Mouse (Mus musculus) forebrain, postnatal 0 days (tissue): ENCODE measurements at regions not wholly inside any gene's neighbourhood (a gene's known extent, or its start where the extent isn't known, plus 50 kb on each side); places are given as distances from the start of the nearest gene placed in this dataset.

Experiments used
- ATAC-seq: fragments of 200-750 bp; cut with Nextera tagmentation; 2 replicates; pipeline ENCODE4 v1.8.0; 2017; ENCODE audit warnings: mild to moderate bottlenecking, moderate library complexity
- DNase-seq: peaks from one replicate; pipeline ENCODE4 v3.0.0-alpha.2; 2015
- H3K27ac ChIP-seq: fragments of 300-500 bp; sonication (generic); 2 replicates; pipeline ENCODE4 v1.5.1; 2014; ENCODE audit warnings: low read depth, mild to moderate bottlenecking, antibody characterized with exemption, low read length, moderate library complexity, mixed read lengths
- H3K27me3 ChIP-seq: fragments of 300-500 bp; sonication (generic); 2 replicates; pipeline ENCODE4 v1.6.1; 2014; ENCODE audit warnings: mild to moderate bottlenecking, low read length, mixed read lengths; ENCODE audit not compliant: insufficient read depth
- H3K36me3 ChIP-seq: fragments of 300-500 bp; sonication (generic); 2 replicates; pipeline ENCODE4 v1.6.1; 2014; ENCODE audit warnings: mild to moderate bottlenecking, moderate library complexity; ENCODE audit not compliant: insufficient read depth
- H3K4me1 ChIP-seq: fragments of 300-500 bp; sonication (generic); 2 replicates; pipeline ENCODE4 v1.6.1; 2014; ENCODE audit warnings: antibody characterized with exemption; ENCODE audit not compliant: insufficient read depth
- H3K4me2 ChIP-seq: fragments of 300-500 bp; sonication (generic); 2 replicates; pipeline ENCODE4 v1.6.1; 2014; ENCODE audit warnings: low read depth, mild to moderate bottlenecking, moderate library complexity
- H3K4me3 ChIP-seq: fragments of 300-500 bp; sonication (generic); 2 replicates; pipeline ENCODE4 v1.5.1; 2014; ENCODE audit warnings: low read depth, low read length, mixed read lengths
- H3K9ac ChIP-seq: fragments of 300-500 bp; sonication (generic); 2 replicates; pipeline ENCODE4 v1.6.1; 2014; ENCODE audit warnings: mild to moderate bottlenecking
- H3K9me3 ChIP-seq: fragments of 300-500 bp; sonication (generic); 2 replicates; pipeline ENCODE4 v1.6.1; 2016; ENCODE audit warnings: low read length
- CTCF ChIP-seq: sonication (generic); IDR thresholded peaks from 2 replicates; pipeline ENCODE4 v1.5.1; 2016; ENCODE audit warnings: antibody characterized with exemption, control low read depth, low read depth
- WGBS: fragments of 180-500 bp; shearing (Covaris S2); extraction: QIAGEN DNeasy Blood & Tissue Kit; methylation state at CpG from one replicate; pipeline ENCODE4 v1.1.7; 2014; 5-methylcytosine and 5-hydroxymethylcytosine counted together

GRCm38 (mm10) chr1:127152840-127153239 lies 52.0 kb upstream of the Mgat5 start:
- H3K9ac ChIP-seq = no peak overlapping the region
- H3K9me3 ChIP-seq = no peaks in the 10 kb centered on the region
- ATAC-seq = no peak
- no peaks in the 10 kb centered on the region for H3K27me3 ChIP-seq
- TF ChIP-seq CTCF = no peak
- DNase-seq = no peak
- H3K4me1 ChIP-seq = 0 out of 2 replicates have a peak, but pooled peaks cover 4% of the 10 kb centered on the region
- H3K36me3 ChIP-seq = no peaks in the 10 kb centered on the region
- WGBS = 50% methylated on average over 6 of the region's 6 CpGs
- no peak overlapping the region for H3K4me3 ChIP-seq
- no peak overlapping the region for H3K27ac ChIP-seq
- H3K4me2 ChIP-seq = no peak overlapping the region

GRCm38 (mm10) chr1:127135521-127135920 lies 69.3 kb upstream of the Mgat5 start:
- TF ChIP-seq CTCF = no peak
- Histone ChIP-seq H3K4me3 (no peak overlapping the region), H3K9ac (no peak overlapping the region), H3K27ac (no peak overlapping the region), H3K4me2 (no peak overlapping the region), H3K9me3 (0 out of 2 replicates have a peak, but pooled peaks cover 3% of the 10 kb centered on the region), H3K4me1 (0 out of 2 replicates have a peak, but pooled peaks cover 2% of the 10 kb centered on the region), H3K27me3 (no peaks in the 10 kb centered on the region), H3K36me3 (no peaks in the 10 kb centered on the region)
- ATAC-seq (no peak), DNase-seq (no peak)
- 79% methylated on average over 4 of the region's 4 CpGs for WGBS

- ATAC-seq (no peak), DNase-seq (no peak)
- TF ChIP-seq CTCF = no peak
- H3K27ac ChIP-seq = no peak overlapping the region
- 0 out of 2 replicates have a peak, but pooled peaks cover 3% of the 10 kb centered on the region for H3K9me3 ChIP-seq
- 77% methylated on average over 5 of the region's 5 CpGs for WGBS
- H3K9ac ChIP-seq = no peak overlapping the region
- no peak overlapping the region for H3K4me3 ChIP-seq
- H3K4me2 ChIP-seq = no peak overlapping the region
- H3K36me3 ChIP-seq = no peaks in the 10 kb centered on the region
- H3K4me1 ChIP-seq = no peaks in the 10 kb centered on the region
- H3K27me3 ChIP-seq = no peaks in the 10 kb centered on the region
Observed at GRCm38 (mm10) chr1:127131871-127132270, 72.9 kb upstream of the Mgat5 start.

- Histone ChIP-seq H3K4me3 (no peak overlapping the region), H3K36me3 (no peaks in the 10 kb centered on the region), H3K27me3 (no peaks in the 10 kb centered on the region), H3K9me3 (no peaks in the 10 kb centered on the region), H3K4me2 (no peak overlapping the region), H3K9ac (no peak overlapping the region), H3K4me1 (no peaks in the 10 kb centered on the region), H3K27ac (no peak overlapping the region)
- no peak for TF ChIP-seq CTCF
- ATAC-seq (peak; percentile 54), DNase-seq (peak; percentile 24)
- WGBS = 77% methylated on average over 5 of the region's 5 CpGs
Observed at GRCm38 (mm10) chr1:127124862-127125261, 80.0 kb upstream of the Mgat5 start.

GRCm38 (mm10) chr1:127118019-127118418 lies 86.8 kb upstream of the Mgat5 start:
- Histone ChIP-seq H3K9me3 (0 out of 2 replicates have a peak, but pooled peaks cover 5% of the 10 kb centered on the region), H3K9ac (no peak overlapping the region)
- WGBS = 75% methylated on average over 1 of the region's 1 CpGs

GRCm38 (mm10) chr1:127107485-127107884 lies 97.3 kb upstream of the Mgat5 start:
- H3K27me3 ChIP-seq = no peaks in the 10 kb centered on the region
- H3K4me1 ChIP-seq = no peaks in the 10 kb centered on the region; the same call in 1 of the 2 replicates
- no peak for TF ChIP-seq CTCF
- H3K4me2 ChIP-seq = no peak overlapping the region
- DNase-seq = peak; percentile 71
- ATAC-seq = peak; percentile 92
- H3K9ac ChIP-seq = no peak overlapping the region
- 25% methylated on average over 5 of the region's 5 CpGs for WGBS
- no peaks in the 10 kb centered on the region for H3K36me3 ChIP-seq
- H3K9me3 ChIP-seq = no peaks in the 10 kb centered on the region
- H3K4me3 ChIP-seq = no peak overlapping the region
- H3K27ac ChIP-seq = no peak overlapping the region

More at GRCm38 (mm10) chr1:127118019-127118418, 86.8 kb upstream of the Mgat5 start:
- Histone ChIP-seq H3K4me2 (no peak overlapping the region), H3K36me3 (no peaks in the 10 kb centered on the region), H3K4me1 (no peaks in the 10 kb centered on the region), H3K27ac (no peak overlapping the region), H3K27me3 (no peaks in the 10 kb centered on the region), H3K4me3 (no peak overlapping the region)
- no peak for ATAC-seq
- no peak for DNase-seq
- no peak for TF ChIP-seq CTCF

GRCm38 (mm10) chr1:127105861-127106260 lies 99.0 kb upstream of the Mgat5 start:
- ATAC-seq = peak; percentile 44; the same call in 1 of the 2 replicates
- H3K9ac ChIP-seq = no peak overlapping the region
- H3K27ac ChIP-seq = no peak overlapping the region
- H3K4me2 ChIP-seq = no peak overlapping the region
- no peak overlapping the region for H3K4me3 ChIP-seq
- H3K36me3 ChIP-seq = no peaks in the 10 kb centered on the region
- no peaks in the 10 kb centered on the region; the same call in 1 of the 2 replicates for H3K4me1 ChIP-seq
- WGBS = 50% methylated on average over 8 of the region's 8 CpGs
- H3K27me3 ChIP-seq = no peaks in the 10 kb centered on the region
- H3K9me3 ChIP-seq = no peaks in the 10 kb centered on the region
- no peak for TF ChIP-seq CTCF
- peak; percentile 20 for DNase-seq
